10 mouse cellular contexts compared by ENCODE assay signal in the genomic region with DNA sequence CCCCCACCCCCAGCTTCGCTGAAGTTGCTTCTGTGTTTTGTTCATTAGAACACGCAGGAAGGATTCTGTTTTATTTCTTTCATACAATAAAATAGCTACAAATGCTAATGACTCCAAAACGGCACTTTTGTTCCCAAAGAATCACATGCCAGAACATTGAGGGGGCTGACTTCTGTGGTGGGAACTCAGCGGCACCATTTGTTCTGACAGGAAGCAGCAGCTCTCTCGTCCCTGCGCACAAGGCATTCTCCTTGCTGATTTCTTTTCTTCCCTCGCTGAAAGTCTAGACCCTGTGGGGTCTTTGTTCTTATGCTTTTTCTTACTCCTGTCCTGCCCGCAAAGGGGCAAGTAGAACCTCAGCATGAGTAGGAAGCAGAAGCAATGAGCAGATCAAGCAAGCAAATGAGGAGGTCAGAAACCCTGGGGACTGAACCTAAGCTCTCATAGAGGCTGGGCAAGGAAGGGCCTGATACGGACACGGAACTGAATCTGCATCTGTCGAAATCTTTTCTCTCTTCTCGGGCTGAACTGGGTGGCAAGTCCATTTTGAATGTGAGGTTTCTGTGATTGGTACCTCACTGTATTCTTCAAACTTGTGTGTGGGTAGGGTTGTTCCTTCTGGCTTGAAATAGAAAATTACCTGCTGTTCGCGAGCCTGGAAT.
A peak's percentile ranks its signal among the peaks of the same experiment; 100 is the strongest.
DNase-seq lines count a peak whose midpoint lies in the region; TF ChIP-seq lines count a peak whose summit lies in the region.
"Had no signal": no experiment of that assay in that cellular context is flagged by ENCODE, and none has a peak within 500 bp of the region (broad histone marks: within the 10 kb centered on the region; RNA-seq: fewer than 3 reads in every experiment).

No protein-coding gene starts in this region.

- intact Hi-C loops in left cerebral cortex, postnatal 4 days (cut with DNase I): no loop called here

- peak overlapping the region; percentile 91 for H3K27ac ChIP-seq in cortical plate, adult 2 months (ENCODE audit: insufficient read depth, low read length)
- H3K27ac ChIP-seq in limb, embryonic 10.5 days: no peak overlapping the region
- H3K27ac ChIP-seq: kidney, embryonic 15.5 days had no signal

- peaks cover 82% of the 10 kb centered on the region for H3K27me3 ChIP-seq in limb, embryonic 10.5 days (ENCODE audit: low read depth, poor library complexity, severe bottlenecking)

- no peaks in the 10 kb centered on the region for H3K36me3 ChIP-seq in limb, embryonic 10.5 days
- H3K36me3 ChIP-seq: kidney, embryonic 15.5 days had no signal

- H3K9me3 ChIP-seq in limb, embryonic 10.5 days (replicated peaks): no peaks in the 10 kb centered on the region
- H3K9me3 ChIP-seq: kidney, embryonic 15.5 days; megakaryocyte, embryonic 14.5 days had no signal

- DNase-seq in left cerebral cortex, adult 11 months (ENCODE audit: low spot score): peak; percentile 21
- no peak for DNase-seq in left cerebral cortex, postnatal 4 days
- DNase-seq in layer of hippocampus, postnatal 25 days (ENCODE audit: extremely low spot score in 1 of 2, low spot score in 1 of 2): peak; percentile 8 to 10
- DNase-seq in right cerebral cortex, postnatal 36 days (ENCODE audit: low spot score in 2 of 2): peak; percentile 18 to 29
- DNase-seq in cerebellum, adult 11-12 months: no peak
- DNase-seq in limb, embryonic 10.5 days (ENCODE audit: low spot score): no peak
- no peak for DNase-seq in gastrocnemius, postnatal 10 days

- TF ChIP-seq CTCF in cortical plate, adult 2 months (IDR thresholded peaks at IDR 0.05; ENCODE audit: extremely low read depth, insufficient read depth, low read length): no peak

- no peak overlapping the region for H3K4me3 ChIP-seq in cortical plate, adult 2 months (ENCODE audit: insufficient read depth, low read length)
- H3K4me3 ChIP-seq in limb, embryonic 10.5 days: no peak overlapping the region
- H3K4me3 ChIP-seq: kidney, embryonic 15.5 days; megakaryocyte, embryonic 14.5 days had no signal

- H3K4me1 ChIP-seq in cortical plate, adult 2 months (ENCODE audit: control insufficient read depth, insufficient read depth, low read length): peaks cover 2% of the 10 kb centered on the region; the same call in 1 of the 2 replicates
- no peaks in the 10 kb centered on the region for H3K4me1 ChIP-seq in limb, embryonic 10.5 days
- H3K4me1 ChIP-seq: kidney, embryonic 15.5 days; megakaryocyte, embryonic 14.5 days had no signal

- WGBS in limb, embryonic 10.5 days: 61% methylated on average over 14 of the region's 14 CpGs

- no peak for TF ChIP-seq POLR2A in cortical plate, adult 2 months (IDR thresholded peaks at IDR 0.05; ENCODE audit: extremely low read depth, insufficient read depth, low read length)

Comparison
In these comparisons a context has a peak if more than half of its experiments do, and no peak if none do; other contexts are left out.
1. DNase-seq: peak in left cerebral cortex, adult 11 months (single experiment), layer of hippocampus, postnatal 25 days (2 of 2) and right cerebral cortex, postnatal 36 days (2 of 2); none in left cerebral cortex, postnatal 4 days (single experiment), cerebellum, adult 11-12 months (single experiment), limb, embryonic 10.5 days (single experiment) and gastrocnemius, postnatal 10 days (single experiment).